Mouse (Mus musculus) CH12.LX (cell line): ENCODE results near the gene C2. TPM values are rescaled to one million over a fixed set of nuclear protein-coding genes. Genes with fewer than 3 reads are reported as not detected.

Experiments
- DNase-seq: peaks from one replicate; pipeline ENCODE4 v3.0.0-alpha.2; 2013; ENCODE audit errors: extremely low read depth
- H3K27ac ChIP-seq: 2 replicates; pipeline ENCODE4 v1.5.1; 2012; ENCODE audit warnings: low read depth, mild to moderate bottlenecking, control low read depth, moderate library complexity; ENCODE audit not compliant: insufficient read depth
- H3K27me3 ChIP-seq: replicated peaks from 2 replicates; pipeline ENCODE3; 2012; ENCODE audit warnings: inconsistent platforms
- H3K36me3 ChIP-seq, 2 experiments: replicated peaks in 1 of 2; 2 replicates each; pipeline versions ENCODE3 to v1.6.1; 2012; ENCODE audit warnings: inconsistent platforms in 1 of 2, low read length in 1 of 2, mild to moderate bottlenecking in 1 of 2, mixed read lengths in 1 of 2, moderate library complexity in 1 of 2; ENCODE audit not compliant: control insufficient read depth in 1 of 2, insufficient read depth in 1 of 2
- H3K4me1 ChIP-seq, 2 experiments: 2 replicates each; pipeline ENCODE4 v1.6.1; 2012; ENCODE audit warnings: inconsistent platforms in 1 of 2, moderate library complexity in 1 of 2; ENCODE audit not compliant: insufficient read depth in 2 of 2, control insufficient read depth in 1 of 2
- H3K4me2 ChIP-seq: 2 replicates; pipeline ENCODE4 v1.6.1; 2012; ENCODE audit warnings: low read depth, mild to moderate bottlenecking, control low read depth; ENCODE audit not compliant: poor library complexity, insufficient read depth, severe bottlenecking
- H3K4me3 ChIP-seq, 3 experiments: fragments of 150-350 bp in 1 of 3; sonication (generic) in 1 of 3; replicated peaks in 1 of 3; 2 replicates each; pipeline versions ENCODE3 to v1.5.1; 2011 to 2012; ENCODE audit warnings: low read depth in 2 of 3, low read length in 2 of 3, mild to moderate bottlenecking in 2 of 3, moderate library complexity in 2 of 3, control low read depth in 1 of 3, improper control_type of control experiment in 1 of 3, inconsistent platforms in 1 of 3, mixed read lengths in 1 of 3; ENCODE audit not compliant: poor library complexity in 1 of 3
- H3K79me2 ChIP-seq: replicated peaks from 2 replicates; pipeline ENCODE4 v1.6.1; 2012; ENCODE audit warnings: mild to moderate bottlenecking, moderate library complexity; ENCODE audit not compliant: control insufficient read depth, poor library complexity, insufficient read depth, severe bottlenecking; ENCODE audit errors: extremely low read depth
- H3K9ac ChIP-seq: 2 replicates; pipeline ENCODE4 v1.6.1; 2012; ENCODE audit warnings: low read depth, mild to moderate bottlenecking, control low read depth, moderate library complexity; ENCODE audit not compliant: insufficient read depth
- H3K9me3 ChIP-seq: replicated peaks from 2 replicates; pipeline ENCODE3; 2012; ENCODE audit warnings: low read length, inconsistent platforms, mixed read lengths
- BHLHE40 ChIP-seq: IDR thresholded peaks from 2 replicates; pipeline ENCODE4 v1.6.1; 2011; ENCODE audit warnings: mild to moderate bottlenecking, low read depth, low read length, improper control_type of control experiment
- CHD2 ChIP-seq: IDR thresholded peaks from 2 replicates; pipeline ENCODE4 v1.6.1; 2011; ENCODE audit warnings: low read length, improper control_type of control experiment
- E2F4 ChIP-seq: IDR thresholded peaks from 2 replicates; pipeline ENCODE4 v1.6.1; 2011; ENCODE audit warnings: low read depth, low read length, improper control_type of control experiment; ENCODE audit not compliant: insufficient replicate concordance
- ELF1 ChIP-seq: IDR thresholded peaks from 2 replicates; pipeline ENCODE4 v1.6.1; 2014; ENCODE audit warnings: low read depth, mild to moderate bottlenecking, inconsistent platforms, low read length, improper control_type of control experiment
- EP300 ChIP-seq: IDR thresholded peaks from 2 replicates; pipeline ENCODE4 v1.6.1; 2011; ENCODE audit warnings: low read length, improper control_type of control experiment
- ETS1 ChIP-seq: conservative IDR thresholded peaks from 2 replicates; pipeline ENCODE4 v1.6.1; 2012; ENCODE audit warnings: low read depth, mild to moderate bottlenecking, inconsistent platforms, low read length, improper control_type of control experiment, moderate library complexity
- GABPA ChIP-seq: IDR thresholded peaks from 2 replicates; pipeline ENCODE4 v1.6.1; 2012; ENCODE audit warnings: low read depth, low read length, improper control_type of control experiment, inconsistent platforms; ENCODE audit not compliant: insufficient replicate concordance
- MAFK ChIP-seq: IDR thresholded peaks from 2 replicates; pipeline ENCODE4 v1.6.1; 2011; ENCODE audit warnings: low read length, improper control_type of control experiment; ENCODE audit not compliant: insufficient replicate concordance
- MAX ChIP-seq: IDR thresholded peaks from 2 replicates; pipeline ENCODE4 v1.6.1; 2011; ENCODE audit warnings: low read length, improper control_type of control experiment
- MAZ ChIP-seq: IDR thresholded peaks from 2 replicates; pipeline ENCODE4 v1.6.1; 2012; ENCODE audit warnings: low read depth, mild to moderate bottlenecking, inconsistent platforms, low read length, improper control_type of control experiment, moderate library complexity
- MEF2A ChIP-seq: IDR thresholded peaks from 2 replicates; pipeline ENCODE4 v1.6.1; 2014; ENCODE audit warnings: low read depth, mild to moderate bottlenecking, inconsistent platforms, low read length, improper control_type of control experiment, borderline replicate concordance
- NRF1 ChIP-seq: IDR thresholded peaks from 2 replicates; pipeline ENCODE4 v1.6.1; 2014; ENCODE audit warnings: low read depth, mild to moderate bottlenecking, inconsistent platforms, low read length, improper control_type of control experiment, moderate library complexity
- POLR2A ChIP-seq: IDR thresholded peaks from 2 replicates; pipeline ENCODE4 v1.6.1; 2011; ENCODE audit warnings: low read depth, mild to moderate bottlenecking, improper control_type of control experiment, low read length
- POLR2AphosphoS2 ChIP-seq: IDR thresholded peaks from 2 replicates; pipeline ENCODE4 v1.6.1; 2011; ENCODE audit warnings: low read depth, low read length, improper control_type of control experiment
- RCOR1 ChIP-seq: conservative IDR thresholded peaks from 2 replicates; pipeline ENCODE4 v1.6.1; 2012; ENCODE audit warnings: low read depth, mild to moderate bottlenecking, inconsistent platforms, low read length, improper control_type of control experiment
- SMC3 ChIP-seq: IDR thresholded peaks from 2 replicates; pipeline ENCODE4 v1.6.1; 2011; ENCODE audit warnings: low read depth, low read length, improper control_type of control experiment
- TBP ChIP-seq: conservative IDR thresholded peaks from 2 replicates; pipeline ENCODE4 v1.6.1; 2011; ENCODE audit warnings: low read depth, low read length, improper control_type of control experiment
- TCF12 ChIP-seq: IDR thresholded peaks from 2 replicates; pipeline ENCODE4 v1.6.1; 2014; ENCODE audit warnings: low read depth, mild to moderate bottlenecking, inconsistent platforms, low read length, improper control_type of control experiment
- UBTF ChIP-seq: IDR thresholded peaks from 2 replicates; pipeline ENCODE4 v1.6.1; 2012; ENCODE audit warnings: low read depth, mild to moderate bottlenecking, inconsistent platforms, low read length, improper control_type of control experiment, moderate library complexity
- USF1 ChIP-seq: IDR thresholded peaks from 2 replicates; pipeline ENCODE4 v1.6.1; 2014; ENCODE audit warnings: low read depth, mild to moderate bottlenecking, inconsistent platforms, low read length, improper control_type of control experiment
- USF2 ChIP-seq: conservative IDR thresholded peaks from 2 replicates; pipeline ENCODE4 v1.6.1; 2011; ENCODE audit warnings: low read depth, low read length, improper control_type of control experiment
- ZNF384 ChIP-seq: IDR thresholded peaks from 2 replicates; pipeline ENCODE4 v1.6.1; 2012; ENCODE audit warnings: low read depth, low read length, improper control_type of control experiment, inconsistent platforms
- dilution Hi-C: fragments of 300-500 bp; cut with MboI; formaldehyde crosslinking; loops from 2 replicates; pipeline ENCODE4 v1.14.3; 2020; ENCODE audit warnings: low sequenced_read_pairs; ENCODE audit not compliant: extremely low pct_unique_long_range_greater_than_20kb, extremely low pct_ligation_motif_present
- in situ Hi-C: fragments of 300-500 bp; cut with MboI; formaldehyde crosslinking; loops from 3 replicates; pipeline ENCODE4 v1.14.3; 2019; ENCODE audit warnings: low sequenced_read_pairs, low pct_ligation_motif_present, low pct_unique_long_range_greater_than_20kb, mixed read lengths
- polyA plus RNA-seq: library from polyadenylated mRNA; unstranded; fragments of >175 nt; gene quantifications from 2 replicates; pipeline ENCODE4 v1.2.1, GENCODE M21; 2012; ENCODE audit warnings: low read depth; ENCODE audit not compliant: insufficient read length
- total RNA-seq, 2 experiments: library from RNA; depleted of rRNA; stranded (reverse); fragments of 300-350 nt in 1 of 2; fragments of >200 nt in 1 of 2; gene quantifications; 2 replicates each; pipeline ENCODE4 v1.2.3; 2012 to 2014

Gene C2
- total and polyA plus RNA-seq, 3 experiments, result 1.3 to 6.6 (median 3.1) TPM

DNA sequence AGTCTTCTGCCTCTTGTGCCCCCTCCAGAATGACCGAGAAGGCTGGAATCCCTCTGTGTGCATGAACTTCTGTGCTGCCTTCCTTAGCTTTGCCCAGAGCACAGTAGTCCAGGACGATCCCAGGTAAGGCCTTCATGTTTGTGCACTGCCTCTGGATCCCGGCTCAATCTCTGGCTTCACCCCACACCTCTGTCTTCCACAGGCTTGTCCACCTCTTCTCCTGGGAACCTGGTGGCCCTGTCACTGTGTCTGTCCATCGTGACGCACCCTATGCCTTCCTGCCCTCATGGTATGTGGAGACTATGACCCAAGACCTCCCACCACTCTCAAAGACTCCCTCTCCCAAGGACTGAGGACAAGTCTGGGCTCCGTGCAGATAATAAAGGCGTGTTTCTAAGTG, 59.3 kb downstream of the C2 start:
- Histone ChIP-seq H3K4me1 (peaks cover 7 to 28% of the 10 kb centered on the region in 2 experiments; a peak in 3 of 4 replicates), H3K9me3 (no peaks in the 10 kb centered on the region), H3K27me3 (no peaks in the 10 kb centered on the region), H3K9ac (no peak overlapping the region), H3K79me2 (peaks cover 3% of the 10 kb centered on the region; the same call in 1 of the 2 replicates), H3K27ac (no peak overlapping the region), H3K4me3 (no peak overlapping the region), H3K36me3 (peaks cover 49 to 73% of the 10 kb centered on the region in 2 experiments), H3K4me2 (no peak overlapping the region)
- TF ChIP-seq USF2, result no peak
- TF ChIP-seq TCF12, result no peak
- no peak for TF ChIP-seq SMC3
- no peak for TF ChIP-seq MAX
- TF ChIP-seq EP300, result no peak
- TF ChIP-seq RCOR1, result no peak
- TF ChIP-seq ZNF384, result no peak
- TF ChIP-seq POLR2AphosphoS2, result no peak
- no peak for TF ChIP-seq MAFK
- TF ChIP-seq NRF1, result no peak
- TF ChIP-seq BHLHE40, result no peak
- TF ChIP-seq USF1, result no peak
- TF ChIP-seq ELF1, result no peak
- no peak for TF ChIP-seq MEF2A
- no peak for TF ChIP-seq MAZ
- TF ChIP-seq TBP, result no peak
- TF ChIP-seq ETS1, result no peak
- in situ Hi-C loops (no loop called here), dilution Hi-C loops (no loop called here)
- DNase-seq, result no peak

- in situ Hi-C loops (no loop called here), dilution Hi-C loops (no loop called here)
- Histone ChIP-seq H3K4me2 (peak overlapping the region; percentile 84), H3K4me3 (peak overlapping the region; percentile 77 to 91 (median 87)), H3K36me3 (peaks cover 45 to 72% of the 10 kb centered on the region in 2 experiments), H3K9ac (peak overlapping the region; percentile 60), H3K4me1 (peaks cover 7 to 28% of the 10 kb centered on the region in 2 experiments; a peak in 3 of 4 replicates), H3K79me2 (peaks cover 3% of the 10 kb centered on the region; the same call in 1 of the 2 replicates), H3K27me3 (no peaks in the 10 kb centered on the region), H3K9me3 (no peaks in the 10 kb centered on the region), H3K27ac (no peak overlapping the region)
- no peak for TF ChIP-seq NRF1
- no peak for TF ChIP-seq CHD2
- no peak for TF ChIP-seq E2F4
- TF ChIP-seq GABPA, result no peak
- TF ChIP-seq UBTF, result no peak
- TF ChIP-seq POLR2A, result no peak
- no peak for DNase-seq
These were observed 60.4 kb downstream of the C2 start for GRCm38 (mm10) chr17:34837464-34838324.
